Mouse (Mus musculus) left cerebral cortex, postnatal 4 days (tissue): Measurements from ENCODE around the gene Gm43191. TPM values are rescaled to one million over a fixed set of nuclear protein-coding genes. Genes with fewer than 3 reads are reported as not detected.
"Not testable (repeated sequence)": the region's sequence is repeated elsewhere in the genome, so short reads cannot be mapped to it uniquely, and the experiment has no call there.

ENCODE experiments used
- DNase-seq: peaks from one replicate; pipeline ENCODE4 v3.0.0-alpha.2; 2022
- intact Hi-C: fragments of 180-260 bp; cut with DNase I; formaldehyde crosslinking; loops from one replicate; pipeline ENCODE4 v1.15.1; 2025
- total RNA-seq, 2 experiments: library from RNA; stranded (reverse); gene quantifications; 2 replicates each; pipeline ENCODE4 v1.2.3; 2021

Gm43191 gene
- under 1 TPM in 1 of 2 experiments, not detected in 1; 0.68 TPM for total RNA-seq

GRCm38 (mm10) chr3:116681160-116681559 is at the start of gene Gm43191:
Gene Gm43191 (minus strand): TSS chr3:116681260.
- intact Hi-C loops, result no loop called here
- no peak for DNase-seq

GRCm38 (mm10) chr3:116729483-116730174 is 48.6 kb upstream of the Gm43191 start:
- no peak for DNase-seq
- intact Hi-C loops, result no loop called here

- intact Hi-C loops, result no loop called here
- no peak for DNase-seq
These were observed 45.7 kb upstream of the Gm43191 start for GRCm38 (mm10) chr3:116726807-116727206.

- intact Hi-C loops, result no loop called here
- DNase-seq, result no peak
These were observed 42.7 kb upstream of the Gm43191 start for GRCm38 (mm10) chr3:116723496-116724481.

- no peak for DNase-seq
- intact Hi-C loops, result no loop called here
These were observed 41.9 kb upstream of the Gm43191 start for GRCm38 (mm10) chr3:116722980-116723379.

- no peak for DNase-seq
- intact Hi-C loops, result no loop called here
These were observed 37.9 kb upstream of the Gm43191 start for GRCm38 (mm10) chr3:116718951-116719350.

- intact Hi-C loops, result no loop called here
- DNase-seq, result no peak
These were observed 32.0 kb upstream of the Gm43191 start for GRCm38 (mm10) chr3:116713031-116713430.

GRCm38 (mm10) chr3:116712436-116712881 is 31.4 kb upstream of the Gm43191 start, which contains the start of gene Slc35a3:
Gene Slc35a3 (minus strand): TSS chr3:116712831.
- intact Hi-C loops, result no loop called here
- peak; percentile 7 for DNase-seq

- peak; percentile 76 for DNase-seq
- intact Hi-C loops, result no loop called here
These were observed 30.8 kb upstream of the Gm43191 start for GRCm38 (mm10) chr3:116711624-116712435.

- intact Hi-C loops, result no loop called here
- no peak for DNase-seq
These were observed 29.9 kb upstream of the Gm43191 start for GRCm38 (mm10) chr3:116710941-116711340.

GRCm38 (mm10) chr3:116705637-116706204 is 24.7 kb upstream of the Gm43191 start:
- no peak for DNase-seq
- intact Hi-C loops, result no loop called here

GRCm38 (mm10) chr3:116703835-116704234 is 22.8 kb upstream of the Gm43191 start:
- no peak for DNase-seq
- intact Hi-C loops, result no loop called here

- DNase-seq, result no peak
- intact Hi-C loops, result loop anchor here (1.0 kb wide), 1 partner anchor 14 kb away; no protein-coding TSS in a partner anchor
These were observed 21.7 kb upstream of the Gm43191 start for GRCm38 (mm10) chr3:116702647-116703272.

GRCm38 (mm10) chr3:116701601-116702000 is 20.5 kb upstream of the Gm43191 start:
- DNase-seq, result no peak
- intact Hi-C loops, result no loop called here

- intact Hi-C loops, result no loop called here
- peak; percentile 1 for DNase-seq
These were observed 17.7 kb upstream of the Gm43191 start for GRCm38 (mm10) chr3:116698786-116699185.

- intact Hi-C loops, result no loop called here
- no peak for DNase-seq
These were observed 14.6 kb upstream of the Gm43191 start for GRCm38 (mm10) chr3:116695666-116695985.

- DNase-seq, result no peak
- intact Hi-C loops, result no loop called here
These were observed 14.1 kb upstream of the Gm43191 start for GRCm38 (mm10) chr3:116694955-116695665.

GRCm38 (mm10) chr3:116694312-116694711 is 13.3 kb upstream of the Gm43191 start:
- intact Hi-C loops, result no loop called here
- DNase-seq, result no peak

GRCm38 (mm10) chr3:116664281-116664680 is 16.8 kb downstream of the Gm43191 start:
- DNase-seq, intact Hi-C loops: not testable (repeated sequence)
